Mouse (Mus musculus): ENCODE results near the gene Kpna7. TPM values are rescaled to one million over a fixed set of nuclear protein-coding genes. Genes with fewer than 3 reads are reported as not detected.
"Not testable (repeated sequence)": the region's sequence is repeated elsewhere in the genome, so short reads cannot be mapped to it uniquely, and the experiment has no call there.

The Kpna7 gene
- not detected in 2 replicates for polyA plus RNA-seq (2015; fragmentation: Nextera tagmentation; extraction: Ambion mirVana)

- Histone ChIP-seq H3K36me3 (ENCODE audit: insufficient read depth, low read length) (no peaks in the 10 kb centered on the region), H3K4me1 (ENCODE audit: insufficient read depth, low read length) (peaks cover 8% of the 10 kb centered on the region), H3K4me2 (replicated peaks; ENCODE audit: low read depth, low read length) (peak within 1 kb of the TSS; percentile 88), H3K9ac (replicated peaks; ENCODE audit: low read length) (peak within 1 kb of the TSS; percentile 95), H3K9me3 (ENCODE audit: low read length) (no peaks in the 10 kb centered on the region), H3K27ac (ENCODE audit: low read length) (peak within 1 kb of the TSS; percentile 83), H3K27me3 (ENCODE audit: insufficient read depth, low read length) (no peaks in the 10 kb centered on the region), H3K4me3 (ENCODE audit: low read length) (peak within 1 kb of the TSS; percentile 94)
- under 1% methylated on average over 54 of the region's 54 CpGs for WGBS
- ATAC-seq (ENCODE audit: low FRiP score, low TSS enrichment), result peak; percentile 99
These were observed at the start of gene Kpna7, which contains the start of gene Arpc1a for GRCm38 (mm10) chr5:145083632-145084451. Gene Kpna7, minus strand, starts transcription at chr5:145084030. Gene Arpc1a, plus strand, starts transcription at chr5:145083830.

DNA sequence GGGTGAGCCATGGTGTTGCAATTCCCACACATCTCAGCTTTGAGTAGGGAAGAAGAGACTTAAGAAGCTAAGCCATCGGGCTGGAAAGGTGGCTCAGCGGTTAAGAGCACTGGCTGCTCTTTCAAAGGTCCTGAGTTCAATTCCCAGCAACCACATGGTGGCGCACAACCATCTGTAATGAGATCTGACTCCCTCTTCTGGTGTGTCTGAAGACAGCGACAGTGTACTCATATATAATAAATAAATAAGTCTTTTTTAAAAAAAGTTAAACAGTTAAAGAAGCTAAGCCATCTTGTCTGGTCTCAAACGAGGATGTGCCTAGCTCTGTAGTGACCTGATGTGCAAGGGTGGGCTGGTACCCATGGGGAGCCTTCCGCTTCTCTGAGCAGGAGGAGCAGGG, 49.4 kb upstream of the Kpna7 start:
- peaks cover 78% of the 10 kb centered on the region for H3K36me3 ChIP-seq (ENCODE audit: insufficient read depth, low read length)
- not testable (repeated sequence) for H3K4me3 ChIP-seq (ENCODE audit: low read length); H3K27me3 ChIP-seq (ENCODE audit: insufficient read depth, low read length); H3K4me2 ChIP-seq (replicated peaks; ENCODE audit: low read depth, low read length); H3K9me3 ChIP-seq (ENCODE audit: low read length); H3K4me1 ChIP-seq (ENCODE audit: insufficient read depth, low read length); H3K9ac ChIP-seq (replicated peaks; ENCODE audit: low read length); H3K27ac ChIP-seq (ENCODE audit: low read length); ATAC-seq (ENCODE audit: low FRiP score, low TSS enrichment)
- WGBS, result 88% methylated on average over 6 of the region's 6 CpGs

GRCm38 (mm10) chr5:145130995-145131394, 47.2 kb upstream of the Kpna7 start:
- Histone ChIP-seq H3K27ac (ENCODE audit: low read length) (no peak overlapping the region), H3K4me1 (ENCODE audit: insufficient read depth, low read length) (no peaks in the 10 kb centered on the region), H3K27me3 (ENCODE audit: insufficient read depth, low read length) (no peaks in the 10 kb centered on the region), H3K9me3 (ENCODE audit: low read length) (no peaks in the 10 kb centered on the region), H3K4me3 (ENCODE audit: low read length) (no peak overlapping the region), H3K9ac (replicated peaks; ENCODE audit: low read length) (no peak overlapping the region), H3K4me2 (replicated peaks; ENCODE audit: low read depth, low read length) (no peak overlapping the region), H3K36me3 (ENCODE audit: insufficient read depth, low read length) (peaks cover 83% of the 10 kb centered on the region)
- ATAC-seq (ENCODE audit: low FRiP score, low TSS enrichment), result no peak
- WGBS, result 92% methylated on average over 3 of the region's 3 CpGs

- Histone ChIP-seq H3K27me3 (ENCODE audit: insufficient read depth, low read length) (no peaks in the 10 kb centered on the region), H3K9ac (replicated peaks; ENCODE audit: low read length) (no peak overlapping the region), H3K27ac (ENCODE audit: low read length) (no peak overlapping the region), H3K4me1 (ENCODE audit: insufficient read depth, low read length) (no peaks in the 10 kb centered on the region), H3K4me2 (replicated peaks; ENCODE audit: low read depth, low read length) (no peak overlapping the region), H3K36me3 (ENCODE audit: insufficient read depth, low read length) (peaks cover 85% of the 10 kb centered on the region), H3K4me3 (ENCODE audit: low read length) (no peak overlapping the region), H3K9me3 (ENCODE audit: low read length) (no peaks in the 10 kb centered on the region)
- WGBS, result 83% methylated on average over 11 of the region's 11 CpGs
- ATAC-seq (ENCODE audit: low FRiP score, low TSS enrichment), result no peak
These were observed 46.4 kb upstream of the Kpna7 start for GRCm38 (mm10) chr5:145130191-145130590.

DNA sequence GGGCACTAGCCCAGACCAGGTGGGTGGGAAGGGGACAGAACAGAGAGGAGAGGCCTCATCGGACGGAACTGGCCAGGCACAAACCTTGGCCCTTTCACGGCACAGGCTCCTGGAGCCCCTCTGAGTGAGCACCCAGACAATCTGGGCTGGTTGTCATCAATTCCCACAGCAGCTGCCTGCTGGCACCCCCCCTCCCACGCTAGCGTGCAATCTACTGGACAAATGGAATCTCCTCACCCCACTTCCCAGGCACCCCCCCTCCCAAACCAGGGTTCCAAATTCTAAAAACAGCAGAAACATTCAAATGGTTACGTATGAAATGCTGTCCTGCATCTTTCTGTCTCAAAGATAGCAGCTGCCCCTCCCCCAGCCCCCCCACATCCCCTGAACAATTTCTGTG, 45.9 kb upstream of the Kpna7 start:
- not testable (repeated sequence) for H3K9ac ChIP-seq (replicated peaks; ENCODE audit: low read length); H3K4me3 ChIP-seq (ENCODE audit: low read length); H3K27me3 ChIP-seq (ENCODE audit: insufficient read depth, low read length); H3K27ac ChIP-seq (ENCODE audit: low read length); H3K4me2 ChIP-seq (replicated peaks; ENCODE audit: low read depth, low read length); H3K4me1 ChIP-seq (ENCODE audit: insufficient read depth, low read length); ATAC-seq (ENCODE audit: low FRiP score, low TSS enrichment); H3K9me3 ChIP-seq (ENCODE audit: low read length)
- peaks cover 84% of the 10 kb centered on the region for H3K36me3 ChIP-seq (ENCODE audit: insufficient read depth, low read length)
- 76% methylated on average over 4 of the region's 6 CpGs for WGBS

DNA sequence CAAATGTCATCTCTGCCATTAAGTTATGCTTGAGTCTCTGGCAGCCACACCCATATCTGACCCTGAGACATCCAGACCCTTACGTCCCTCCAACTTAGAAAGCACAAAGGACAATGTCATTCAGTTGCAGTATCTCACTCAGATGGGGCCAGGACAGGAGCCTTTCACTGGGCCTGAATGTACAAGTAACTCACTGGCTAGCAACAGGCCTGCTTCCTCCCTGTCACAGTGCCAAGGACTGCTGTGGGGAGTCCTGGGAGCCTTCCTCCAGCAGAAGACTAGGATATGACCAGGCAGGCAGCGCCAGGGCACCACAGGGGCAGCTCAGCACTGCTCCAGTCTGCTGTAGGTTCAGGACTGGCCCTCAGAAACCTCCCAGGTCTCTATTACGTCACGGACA, 45.3 kb upstream of the Kpna7 start:
- no peaks in the 10 kb centered on the region for H3K27me3 ChIP-seq (ENCODE audit: insufficient read depth, low read length)
- no peak overlapping the region for H3K27ac ChIP-seq (ENCODE audit: low read length)
- no peak overlapping the region for H3K4me2 ChIP-seq (replicated peaks; ENCODE audit: low read depth, low read length)
- no peak for ATAC-seq (ENCODE audit: low FRiP score, low TSS enrichment)
- no peaks in the 10 kb centered on the region for H3K4me1 ChIP-seq (ENCODE audit: insufficient read depth, low read length)
- H3K9ac ChIP-seq (replicated peaks; ENCODE audit: low read length), result no peak overlapping the region
- WGBS, result 97% methylated on average over 4 of the region's 4 CpGs
- peaks cover 82% of the 10 kb centered on the region for H3K36me3 ChIP-seq (ENCODE audit: insufficient read depth, low read length)
- H3K9me3 ChIP-seq (ENCODE audit: low read length), result no peaks in the 10 kb centered on the region
- H3K4me3 ChIP-seq (ENCODE audit: low read length), result no peak overlapping the region

DNA sequence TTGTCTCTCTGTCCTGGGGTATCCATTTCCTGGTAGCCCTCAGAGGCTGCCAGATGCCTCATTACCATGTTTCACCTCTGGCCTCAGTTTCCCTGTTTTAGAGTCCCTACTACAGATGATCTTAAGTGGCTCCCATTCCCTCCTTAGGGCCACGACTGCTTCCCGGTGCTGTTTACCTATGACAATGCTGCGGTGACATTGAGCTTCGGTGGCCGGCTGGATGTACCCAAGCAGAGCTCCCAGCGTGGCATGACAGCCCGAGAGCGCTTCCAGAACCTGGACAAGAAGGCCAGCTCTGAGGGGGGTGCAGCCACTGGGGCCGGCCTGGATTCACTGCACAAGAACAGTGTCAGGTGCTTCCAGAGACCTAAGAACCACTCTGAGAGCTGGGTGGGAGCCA, 42.8 kb upstream of the Kpna7 start:
- no peak for ATAC-seq (ENCODE audit: low FRiP score, low TSS enrichment)
- WGBS, result 94% methylated on average over 9 of the region's 9 CpGs
- Histone ChIP-seq H3K36me3 (ENCODE audit: insufficient read depth, low read length) (peaks cover 72% of the 10 kb centered on the region), H3K9me3 (ENCODE audit: low read length) (no peaks in the 10 kb centered on the region), H3K4me1 (ENCODE audit: insufficient read depth, low read length) (no peaks in the 10 kb centered on the region), H3K4me2 (replicated peaks; ENCODE audit: low read depth, low read length) (no peak overlapping the region), H3K27ac (ENCODE audit: low read length) (no peak overlapping the region), H3K9ac (replicated peaks; ENCODE audit: low read length) (no peak overlapping the region), H3K27me3 (ENCODE audit: insufficient read depth, low read length) (no peaks in the 10 kb centered on the region), H3K4me3 (ENCODE audit: low read length) (no peak overlapping the region)

GRCm38 (mm10) chr5:145123396-145123795, 39.6 kb upstream of the Kpna7 start:
- Histone ChIP-seq H3K27me3 (ENCODE audit: insufficient read depth, low read length) (no peaks in the 10 kb centered on the region), H3K36me3 (ENCODE audit: insufficient read depth, low read length) (peaks cover 45% of the 10 kb centered on the region), H3K4me1 (ENCODE audit: insufficient read depth, low read length) (peaks cover 8% of the 10 kb centered on the region), H3K4me3 (ENCODE audit: low read length) (no peak overlapping the region), H3K9me3 (ENCODE audit: low read length) (no peaks in the 10 kb centered on the region), H3K27ac (ENCODE audit: low read length) (no peak overlapping the region), H3K4me2 (replicated peaks; ENCODE audit: low read depth, low read length) (no peak overlapping the region), H3K9ac (replicated peaks; ENCODE audit: low read length) (no peak overlapping the region)
- 91% methylated on average over 19 of the region's 19 CpGs for WGBS
- ATAC-seq (ENCODE audit: low FRiP score, low TSS enrichment), result no peak

GRCm38 (mm10) chr5:145120921-145121320, 37.1 kb upstream of the Kpna7 start:
- WGBS, result 25% methylated on average over 7 of the region's 7 CpGs
- ATAC-seq (ENCODE audit: low FRiP score, low TSS enrichment), result no peak
- H3K4me2 ChIP-seq (replicated peaks; ENCODE audit: low read depth, low read length), result no peak overlapping the region
- no peak overlapping the region for H3K9ac ChIP-seq (replicated peaks; ENCODE audit: low read length)
- no peaks in the 10 kb centered on the region for H3K9me3 ChIP-seq (ENCODE audit: low read length)
- no peaks in the 10 kb centered on the region for H3K27me3 ChIP-seq (ENCODE audit: insufficient read depth, low read length)
- peaks cover 29% of the 10 kb centered on the region for H3K4me1 ChIP-seq (ENCODE audit: insufficient read depth, low read length)
- peaks cover 29% of the 10 kb centered on the region for H3K36me3 ChIP-seq (ENCODE audit: insufficient read depth, low read length)
- H3K27ac ChIP-seq (ENCODE audit: low read length), result no peak overlapping the region
- H3K4me3 ChIP-seq (ENCODE audit: low read length), result no peak overlapping the region

DNA sequence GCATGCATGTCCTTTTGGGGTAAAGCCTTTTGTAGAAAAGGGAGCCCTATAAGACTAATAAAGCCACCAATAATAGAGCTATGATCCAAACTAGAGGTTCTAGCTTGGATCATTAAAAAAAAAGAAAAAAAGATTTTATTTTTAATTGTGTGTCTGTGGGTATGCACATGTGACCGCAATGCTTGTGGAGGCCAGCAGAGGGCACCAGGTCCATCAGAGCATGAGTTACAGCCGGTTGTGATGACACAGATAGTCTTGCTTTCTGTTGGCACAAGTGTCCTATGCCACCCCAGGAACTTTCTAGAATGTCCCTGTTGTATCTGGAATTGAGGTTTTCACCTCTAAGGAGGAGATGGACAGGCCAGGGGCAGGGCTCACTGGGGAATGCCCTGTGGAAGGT, 35.6 kb upstream of the Kpna7 start:
- Histone ChIP-seq H3K4me3 (ENCODE audit: low read length) (no peak overlapping the region), H3K9ac (replicated peaks; ENCODE audit: low read length) (no peak overlapping the region), H3K36me3 (ENCODE audit: insufficient read depth, low read length) (peaks cover 18% of the 10 kb centered on the region), H3K27me3 (ENCODE audit: insufficient read depth, low read length) (no peaks in the 10 kb centered on the region), H3K4me1 (ENCODE audit: insufficient read depth, low read length) (peaks cover 36% of the 10 kb centered on the region), H3K4me2 (replicated peaks; ENCODE audit: low read depth, low read length) (no peak overlapping the region), H3K9me3 (ENCODE audit: low read length) (no peaks in the 10 kb centered on the region), H3K27ac (ENCODE audit: low read length) (no peak overlapping the region)
- no peak for ATAC-seq (ENCODE audit: low FRiP score, low TSS enrichment)
- WGBS, result 92% methylated on average over 2 of the region's 2 CpGs
